ENCODE assay signal across 10 mouse cellular contexts in genomic region chrX:48140286-48140877, GRCm38 (mm10). TPM values are rescaled to one million over a fixed set of nuclear protein-coding genes. Genes with fewer than 3 reads are reported as not detected.
DNase-seq lines count a peak whose midpoint lies in the region; ATAC-seq and TF ChIP-seq lines count a peak whose summit lies in the region.
"Had no signal": no experiment of that assay in that cellular context is flagged by ENCODE, and none has a peak within 500 bp of the region (broad histone marks: within the 10 kb centered on the region; RNA-seq: fewer than 3 reads in every experiment).

No protein-coding gene starts in this region.

- no peaks in the 10 kb centered on the region for H3K36me3 ChIP-seq in heart, embryonic 10.5 days
- H3K36me3 ChIP-seq in heart, embryonic 11.5 days (ENCODE audit: control insufficient read depth, insufficient read depth, low read length): no peaks in the 10 kb centered on the region
- no peaks in the 10 kb centered on the region for H3K36me3 ChIP-seq in small intestine, adult 2 months (ENCODE audit: control insufficient read depth, insufficient read depth, low read length)
- H3K36me3 ChIP-seq in kidney, embryonic 14.5 days (ENCODE audit: control insufficient read depth, insufficient read depth, low read length): no peaks in the 10 kb centered on the region

- H3K27me3 ChIP-seq in heart, embryonic 10.5 days (ENCODE audit: insufficient read depth, poor library complexity, severe bottlenecking): peaks cover 14% of the 10 kb centered on the region
- H3K27me3 ChIP-seq in heart, embryonic 11.5 days (ENCODE audit: control insufficient read depth, insufficient read depth, low read length): peaks cover 2% of the 10 kb centered on the region; the same call in 1 of the 2 replicates
- H3K27me3 ChIP-seq in small intestine, adult 2 months (ENCODE audit: control insufficient read depth, insufficient read depth, low read length): no peaks in the 10 kb centered on the region
- no peaks in the 10 kb centered on the region for H3K27me3 ChIP-seq in kidney, embryonic 14.5 days (ENCODE audit: control insufficient read depth, insufficient read depth, low read length)

- no peaks in the 10 kb centered on the region for H3K9me3 ChIP-seq in heart, embryonic 10.5 days
- no peaks in the 10 kb centered on the region for H3K9me3 ChIP-seq in heart, embryonic 11.5 days (replicated peaks; ENCODE audit: control insufficient read depth, low read length)
- H3K9me3 ChIP-seq in kidney, embryonic 14.5 days (ENCODE audit: control insufficient read depth, low read length): no peaks in the 10 kb centered on the region

- H3K4me2 ChIP-seq in heart, embryonic 11.5 days: no peak overlapping the region
- no peak overlapping the region for H3K4me2 ChIP-seq in kidney, embryonic 14.5 days (replicated peaks; ENCODE audit: low read depth, low read length)

- WGBS in heart, embryonic 10.5 days: 57% methylated on average over 3 of the region's 3 CpGs
- WGBS in heart, embryonic 11.5 days (ENCODE audit: insufficient replicate concordance): 43% methylated on average over 3 of the region's 3 CpGs
- WGBS in small intestine, adult 2 months: 20% methylated on average over 3 of the region's 3 CpGs
- WGBS in kidney, embryonic 14.5 days: 54% methylated on average over 3 of the region's 3 CpGs

- H3K4me1 ChIP-seq in heart, embryonic 10.5 days: peaks cover 5% of the 10 kb centered on the region; the same call in 1 of the 2 replicates
- no peaks in the 10 kb centered on the region; the same call in 1 of the 2 replicates for H3K4me1 ChIP-seq in heart, embryonic 11.5 days (ENCODE audit: control insufficient read depth, insufficient read depth, low read length)
- H3K4me1 ChIP-seq in small intestine, adult 2 months (ENCODE audit: control insufficient read depth, insufficient read depth, insufficient read length, low read length): peaks cover 20% of the 10 kb centered on the region; the same call in 1 of the 2 replicates
- H3K4me1 ChIP-seq in kidney, embryonic 14.5 days (ENCODE audit: control insufficient read depth, insufficient read depth, low read length): no peaks in the 10 kb centered on the region

- no peak overlapping the region for H3K4me3 ChIP-seq in heart, embryonic 10.5 days
- no peak overlapping the region for H3K4me3 ChIP-seq in heart, embryonic 11.5 days (ENCODE audit: low read depth, low read length)
- no peak overlapping the region for H3K4me3 ChIP-seq in small intestine, adult 2 months (ENCODE audit: low read depth, low read length)
- H3K4me3 ChIP-seq in kidney, embryonic 14.5 days (ENCODE audit: low read length): no peak overlapping the region

- DNase-seq in heart, embryonic 10.5 days (ENCODE audit: low spot score): peak; percentile 16
- peak; percentile 85 for DNase-seq in A20 (ENCODE audit: low read depth, low spot score)
- DNase-seq in induced T-regulatory cell, adult 2 months (ENCODE audit: low read depth): peak; percentile 64
- no peak for DNase-seq in cerebellum, postnatal 36 days
- DNase-seq in embryo, embryonic 10.5 days (ENCODE audit: low spot score): no peak
- DNase-seq: cerebellum, postnatal 25 days; kidney, postnatal 10 days had no signal

- TF ChIP-seq POLR2A in small intestine, adult 2 months (IDR thresholded peaks at IDR 0.05; ENCODE audit: low read depth, low read length): no peak

- ATAC-seq in heart, embryonic 11.5 days (replicated peaks; ENCODE audit: insufficient number of reproducible peaks, low FRiP score, low TSS enrichment): no peak
- ATAC-seq in kidney, embryonic 14.5 days (ENCODE audit: low FRiP score, low TSS enrichment): no peak

- TF ChIP-seq CTCF in small intestine, adult 2 months (IDR thresholded peaks at IDR 0.05; ENCODE audit: extremely low read depth, insufficient read length, insufficient replicate concordance, low read depth, low read length): no peak

- H3K9ac ChIP-seq in heart, embryonic 11.5 days (ENCODE audit: low read depth, low read length): no peak overlapping the region
- H3K9ac ChIP-seq in kidney, embryonic 14.5 days (ENCODE audit: low read depth, low read length): no peak overlapping the region

- H3K27ac ChIP-seq in heart, embryonic 10.5 days: no peak overlapping the region
- H3K27ac ChIP-seq in heart, embryonic 11.5 days (ENCODE audit: low read depth, low read length): no peak overlapping the region
- peak overlapping the region; percentile 81 for H3K27ac ChIP-seq in small intestine, adult 2 months (ENCODE audit: insufficient read depth, low read depth, low read length)
- H3K27ac ChIP-seq in kidney, embryonic 14.5 days (ENCODE audit: low read depth, low read length): no peak overlapping the region

RNA-seq across cellular contexts. Expression of gene Sash3, which starts 5.9 kb away (rescaled TPM):
- 0.71 and 1.8 TPM in 2 replicates for polyA plus RNA-seq in heart, embryonic 10.5 days (2016; fragmentation: Nextera tagmentation; extraction: Ambion mirVana)
- polyA plus RNA-seq in heart, embryonic 11.5 days (2014; fragmentation: Nextera tagmentation; extraction: Ambion mirVana): 0.76 and 1.0 TPM in 2 replicates
- polyA plus RNA-seq in small intestine, adult 2 months (2012; rRNA removed): 4.2 and 6.6 TPM in 2 replicates
- polyA plus RNA-seq in kidney, embryonic 14.5 days (2014; fragmentation: Nextera tagmentation; extraction: Ambion mirVana): 1.2 and 1.4 TPM in 2 replicates

RNA-seq across cellular contexts. Expression of gene Xpnpep2, which starts 31.9 kb away (rescaled TPM):
- 0.34 and 1.1 TPM in 2 replicates for polyA plus RNA-seq in heart, embryonic 10.5 days (2016; fragmentation: Nextera tagmentation; extraction: Ambion mirVana)
- polyA plus RNA-seq in heart, embryonic 11.5 days (2014; fragmentation: Nextera tagmentation; extraction: Ambion mirVana): 0.55 and 0.72 TPM in 2 replicates
- 8.0 and 170 TPM in 2 replicates for polyA plus RNA-seq in small intestine, adult 2 months (2012; rRNA removed)
- polyA plus RNA-seq in kidney, embryonic 14.5 days (2014; fragmentation: Nextera tagmentation; extraction: Ambion mirVana): 2.3 and 3.5 TPM in 2 replicates

Comparison
In these comparisons a context has a peak if more than half of its experiments do, and no peak if none do; other contexts are left out.
1. DNase-seq: peak in heart, embryonic 10.5 days (single experiment), A20 (single experiment) and induced T-regulatory cell, adult 2 months (single experiment); none in cerebellum, postnatal 36 days (0 of 2) and embryo, embryonic 10.5 days (single experiment).